25 mouse cellular contexts compared by ENCODE assay signal in the genomic region with DNA sequence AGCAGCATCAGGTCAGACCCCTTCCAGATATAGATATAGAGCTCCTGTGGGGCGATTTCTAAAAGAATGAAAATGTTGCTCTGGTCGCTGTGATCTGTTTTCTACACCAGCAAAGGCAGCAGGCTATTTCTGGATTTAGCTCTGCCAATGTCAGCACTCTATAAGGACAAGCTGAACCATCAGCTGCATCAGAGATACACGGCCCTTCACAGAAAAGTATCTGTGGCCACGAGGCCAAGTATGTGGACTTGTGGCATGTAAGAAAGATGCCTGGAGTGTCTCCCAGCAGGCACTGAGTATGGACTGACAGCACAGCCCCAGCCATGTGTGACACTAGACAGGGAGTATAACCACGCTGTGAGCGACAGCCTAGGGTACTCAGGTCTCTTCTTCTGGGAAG. TPM values are rescaled to one million over a fixed set of nuclear protein-coding genes. Genes with fewer than 3 reads are reported as not detected.
DNase-seq lines count a peak whose midpoint lies in the region; ATAC-seq and TF ChIP-seq lines count a peak whose summit lies in the region.
"Had no signal": no experiment of that assay in that cellular context is flagged by ENCODE, and none has a peak within 500 bp of the region (broad histone marks: within the 10 kb centered on the region; RNA-seq: fewer than 3 reads in every experiment).

No protein-coding gene starts in this region.

- TF ChIP-seq POLR2A in heart, adult 2 months (IDR thresholded peaks at IDR 0.05; ENCODE audit: insufficient read depth, low read depth, low read length) = 0 out of 2 replicates have a peak, but pooled peaks have one; percentile 24

- no peak overlapping the region for H3K4me3 ChIP-seq in heart, adult 2 months
- no peak overlapping the region for H3K4me3 ChIP-seq in heart, postnatal 0 days (ENCODE audit: low read depth, low read length)
- H3K4me3 ChIP-seq: embryonic facial prominence, embryonic 12.5 days; forebrain, embryonic 12.5 days; liver, embryonic 15.5 days; lung, embryonic 15.5 days; midbrain, embryonic 15.5 days; neural tube, embryonic 13.5 days had no signal

- H3K27me3 ChIP-seq in heart, adult 2 months (ENCODE audit: control insufficient read depth, insufficient read depth, low read length) = no peaks in the 10 kb centered on the region
- no peaks in the 10 kb centered on the region for H3K27me3 ChIP-seq in heart, postnatal 0 days (ENCODE audit: control insufficient read depth, insufficient read depth, low read length)
- H3K27me3 ChIP-seq: embryonic facial prominence, embryonic 12.5 days; forebrain, embryonic 12.5 days; liver, embryonic 15.5 days; lung, embryonic 15.5 days; midbrain, embryonic 15.5 days; neural tube, embryonic 13.5 days had no signal

- no peaks in the 10 kb centered on the region for H3K9me3 ChIP-seq in heart, postnatal 0 days (replicated peaks; ENCODE audit: control insufficient read depth, low read length)
- H3K9me3 ChIP-seq: embryonic facial prominence, embryonic 12.5 days; forebrain, embryonic 12.5 days; liver, embryonic 15.5 days; lung, embryonic 15.5 days; midbrain, embryonic 15.5 days; neural tube, embryonic 13.5 days had no signal

- no peaks in the 10 kb centered on the region for H3K79me2 ChIP-seq in heart, adult 2 months (replicated peaks; ENCODE audit: control insufficient read depth, insufficient read depth, low read length)

- peak overlapping the region; percentile 63 for H3K27ac ChIP-seq in heart, adult 2 months
- peak overlapping the region; percentile 96 for H3K27ac ChIP-seq in heart, postnatal 0 days (ENCODE audit: low read depth)
- H3K27ac ChIP-seq: embryonic facial prominence, embryonic 12.5 days; forebrain, embryonic 12.5 days; hindbrain, postnatal 0 days; liver, embryonic 15.5 days; lung, embryonic 15.5 days; midbrain, embryonic 15.5 days; neural tube, embryonic 13.5 days had no signal

- 0 out of 2 replicates have a peak, but pooled peaks have one; percentile 54 for TF ChIP-seq EP300 in heart, adult 2 months (IDR thresholded peaks at IDR 0.05; ENCODE audit: insufficient read depth, low read depth, low read length)
- peak; percentile 59; the same call in 1 of the 2 replicates for TF ChIP-seq EP300 in heart, postnatal 0 days (IDR thresholded peaks at IDR 0.05; ENCODE audit: low read depth)

- ATAC-seq in heart, postnatal 0 days (ENCODE audit: insufficient read depth, low read depth) = peak; percentile 79
- ATAC-seq: activated CD4-positive, CD25-positive, alpha-beta regulatory T cell, adult 4 months; hindbrain, postnatal 0 days; intestine, embryonic 16.5 days; midbrain, embryonic 15.5 days had no signal

- no peaks in the 10 kb centered on the region; the same call in 1 of the 2 replicates for H3K4me1 ChIP-seq in heart, adult 2 months (ENCODE audit: control insufficient read depth, insufficient read depth, low read length)
- peaks cover 23% of the 10 kb centered on the region for H3K4me1 ChIP-seq in heart, postnatal 0 days (ENCODE audit: control insufficient read depth, insufficient read depth)
- H3K4me1 ChIP-seq: embryonic facial prominence, embryonic 12.5 days; forebrain, embryonic 12.5 days; lung, embryonic 15.5 days; midbrain, embryonic 15.5 days; neural tube, embryonic 13.5 days had no signal

- WGBS in heart, adult 2 months = 63% methylated on average over 6 of the region's 6 CpGs
- 33% methylated on average over 6 of the region's 6 CpGs for WGBS in heart, postnatal 0 days

- peak; percentile 76 for DNase-seq in gastrocnemius, adult 18-20 months (ENCODE audit: low spot score)
- no peak for DNase-seq in gastrocnemius, postnatal 4 days (ENCODE audit: low spot score in 2 of 2)
- peak in 1 of 2 experiments; percentile 47 for DNase-seq in heart, adult 2 months
- no peak for DNase-seq in heart, postnatal 4 days
- peak; percentile 34 for DNase-seq in brain, adult 2 months (ENCODE audit: low read depth, low spot score)
- peak; percentile 85 for DNase-seq in heart, postnatal 0 days (ENCODE audit: low spot score)
- DNase-seq in kidney, postnatal 10 days = no peak
- DNase-seq: adrenal gland, adult 8-10 months; cerebellum, adult 18-20 months; cerebellum, postnatal 14 days; kidney, adult 9 months; lung, postnatal 4 days; retina, postnatal 1 day; thymus, postnatal 25 days had no signal

- no peak overlapping the region for H3K9ac ChIP-seq in heart, adult 2 months (ENCODE audit: low read depth, low read length)
- no peak overlapping the region; the same call in 1 of the 2 replicates for H3K9ac ChIP-seq in heart, postnatal 0 days (replicated peaks; ENCODE audit: low read depth, low read length)
- H3K9ac ChIP-seq: embryonic facial prominence, embryonic 12.5 days; forebrain, embryonic 12.5 days; liver, embryonic 15.5 days; lung, embryonic 15.5 days; midbrain, embryonic 15.5 days; neural tube, embryonic 13.5 days had no signal

- H3K4me2 ChIP-seq in heart, postnatal 0 days (ENCODE audit: low read depth, low read length) = no peak overlapping the region
- H3K4me2 ChIP-seq: embryonic facial prominence, embryonic 12.5 days; forebrain, embryonic 12.5 days; liver, embryonic 15.5 days; lung, embryonic 15.5 days; midbrain, embryonic 15.5 days; neural tube, embryonic 13.5 days had no signal

- intact Hi-C loops in heart, adult 2 months (cut with DNase I) = no loop called here

- peaks cover 3% of the 10 kb centered on the region; the same call in 1 of the 2 replicates for H3K36me3 ChIP-seq in heart, adult 2 months (ENCODE audit: control insufficient read depth, insufficient read depth, low read length)
- H3K36me3 ChIP-seq in heart, postnatal 0 days (replicated peaks; ENCODE audit: control insufficient read depth, insufficient read depth, low read length) = peaks cover 52% of the 10 kb centered on the region

- TF ChIP-seq CTCF in heart, adult 2 months (IDR thresholded peaks at IDR 0.05) = no peak
- TF ChIP-seq CTCF in heart, postnatal 0 days (IDR thresholded peaks at IDR 0.05; ENCODE audit: low read depth) = no peak

RNA-seq across cellular contexts. Expression of gene Faap100, which starts 8.1 kb away (rescaled TPM):
- 10 to 100 TPM in 1 of 2 experiments, 1 to 10 TPM in 1; 8.3 to 19.3 TPM for total RNA-seq in gastrocnemius, adult 18-20 months (2021)
- total RNA-seq in gastrocnemius, postnatal 4 days (2021) = 10 to 100 TPM; 16.7 to 16.9 TPM
- 10 to 100 TPM; 13.0 to 13.4 TPM for total RNA-seq in heart, adult 2 months (2021)
- polyA plus RNA-seq in heart, adult 2 months (2012; rRNA removed) = 25.8 and 27.3 TPM in 2 replicates
- 10 to 100 TPM; 31.4 to 34.4 TPM for total RNA-seq in heart, postnatal 4 days (2021)
- total RNA-seq in heart, postnatal 0 days (2014; rRNA removed; ENCODE audit: low replicate concordance) = 46.7 and 70.5 TPM in 2 replicates
- polyA plus RNA-seq in heart, postnatal 0 days (2015; fragmentation: Nextera tagmentation; extraction: Ambion mirVana) = 22.3 and 28.6 TPM in 2 replicates

RNA-seq across cellular contexts. Expression of gene Fscn2, which starts 25.3 kb away (rescaled TPM):
- under 1 TPM; 0.39 to 0.52 TPM for total RNA-seq in gastrocnemius, adult 18-20 months (2021)
- total RNA-seq in gastrocnemius, postnatal 4 days (2021) = under 1 TPM; 0.52 to 0.98 TPM
- total RNA-seq in heart, adult 2 months (2021) = not detected
- 0.15 and 0.21 TPM in 2 replicates for polyA plus RNA-seq in heart, adult 2 months (2012; rRNA removed)
- under 1 TPM in 1 of 2 experiments, not detected in 1; 0.34 TPM for total RNA-seq in heart, postnatal 4 days (2021)
- not detected in 2 replicates for total RNA-seq in heart, postnatal 0 days (2014; rRNA removed; ENCODE audit: low replicate concordance)
- polyA plus RNA-seq in heart, postnatal 0 days (2015; fragmentation: Nextera tagmentation; extraction: Ambion mirVana) = 0.65 and 0.68 TPM in 2 replicates
- polyA plus RNA-seq: liver, embryonic 15.5 days had no signal

RNA-seq across cellular contexts. Expression of gene Actg1, which starts 38.3 kb away (rescaled TPM):
- 100 to 1,000 TPM; 158 to 253 TPM for total RNA-seq in gastrocnemius, adult 18-20 months (2021)
- 100 to 1,000 TPM; 861 to 883 TPM for total RNA-seq in gastrocnemius, postnatal 4 days (2021)
- 100 to 1,000 TPM; 222 to 321 TPM for total RNA-seq in heart, adult 2 months (2021)
- polyA plus RNA-seq in heart, adult 2 months (2012; rRNA removed) = 510 and 694 TPM in 2 replicates
- 1,000 to 10,000 TPM in 1 of 2 experiments, 100 to 1,000 TPM in 1; 930 to 1,002 TPM for total RNA-seq in heart, postnatal 4 days (2021)
- 700 and 751 TPM in 2 replicates for total RNA-seq in heart, postnatal 0 days (2014; rRNA removed; ENCODE audit: low replicate concordance)
- polyA plus RNA-seq in heart, postnatal 0 days (2015; fragmentation: Nextera tagmentation; extraction: Ambion mirVana) = 639 and 714 TPM in 2 replicates

RNA-seq across cellular contexts. Expression of gene Nploc4, which starts 50.9 kb away (rescaled TPM):
- 100 to 1,000 TPM in 1 of 2 experiments, 10 to 100 TPM in 1; 84.6 to 100 TPM for total RNA-seq in gastrocnemius, adult 18-20 months (2021)
- total RNA-seq in gastrocnemius, postnatal 4 days (2021) = 10 to 100 TPM; 68.0 to 80.5 TPM
- 10 to 100 TPM; 54.8 to 58.4 TPM for total RNA-seq in heart, adult 2 months (2021)
- 36.6 and 55.4 TPM in 2 replicates for polyA plus RNA-seq in heart, adult 2 months (2012; rRNA removed)
- total RNA-seq in heart, postnatal 4 days (2021) = 10 to 100 TPM; 63.3 to 63.8 TPM
- 59.0 and 66.0 TPM in 2 replicates for total RNA-seq in heart, postnatal 0 days (2014; rRNA removed; ENCODE audit: low replicate concordance)
- polyA plus RNA-seq in heart, postnatal 0 days (2015; fragmentation: Nextera tagmentation; extraction: Ambion mirVana) = 17.6 and 20.5 TPM in 2 replicates

RNA-seq across cellular contexts. Expression of gene Tspan10, which starts 55.8 kb away (rescaled TPM):
- under 1 TPM in 1 of 2 experiments, not detected in 1; 0.57 TPM for total RNA-seq in gastrocnemius, adult 18-20 months (2021)
- total RNA-seq in gastrocnemius, postnatal 4 days (2021) = 1 to 10 TPM in 1 of 2 experiments, not detected in 1; 4.6 TPM
- 1 to 10 TPM in 1 of 2 experiments, under 1 TPM in 1; 0.42 to 1.5 TPM for total RNA-seq in heart, adult 2 months (2021)
- polyA plus RNA-seq in heart, adult 2 months (2012; rRNA removed) = 0.09 and 0.41 TPM in 2 replicates
- 1 to 10 TPM; 3.0 to 4.0 TPM for total RNA-seq in heart, postnatal 4 days (2021)
- not detected in 2 replicates for total RNA-seq in heart, postnatal 0 days (2014; rRNA removed; ENCODE audit: low replicate concordance)
- polyA plus RNA-seq in heart, postnatal 0 days (2015; fragmentation: Nextera tagmentation; extraction: Ambion mirVana) = 0.08 TPM in 1 of 2 replicates, not detected in the other
- total RNA-seq: hindbrain, postnatal 0 days had no signal
- polyA plus RNA-seq: activated CD4-positive, CD25-positive, alpha-beta regulatory T cell, adult 4 months; hindbrain, embryonic 11.5 days; hindbrain, postnatal 0 days; intestine, embryonic 16.5 days; liver, embryonic 15.5 days; lung, embryonic 15.5 days; midbrain, embryonic 15.5 days; neural tube, embryonic 13.5 days; stomach, embryonic 14.5 days had no signal

Comparison
In these comparisons a context has a peak if more than half of its experiments do, and no peak if none do; other contexts are left out.
1. DNase-seq: peak in gastrocnemius, adult 18-20 months (single experiment), brain, adult 2 months (single experiment) and heart, postnatal 0 days (single experiment); none in gastrocnemius, postnatal 4 days (0 of 2), heart, postnatal 4 days (single experiment) and kidney, postnatal 10 days (single experiment).